Mouse (Mus musculus): Measurements from ENCODE around the gene Mlf2.

Gene Mlf2

GRCm38 (mm10) chr6:124911533-124912218 lies 19.5 kb upstream of the Mlf2 start, which contains the start of gene Lag3:
Gene Lag3 (minus strand): TSS chr6:124911705.
- DNase-seq (ENCODE audit: low spot score in 2 of 2): no peak

- DNase-seq (ENCODE audit: low spot score in 2 of 2): no peak
Observed at GRCm38 (mm10) chr6:124913214-124913613, 18.0 kb upstream of the Mlf2 start.

- no peak for DNase-seq (ENCODE audit: low spot score in 2 of 2)
Observed at GRCm38 (mm10) chr6:124913721-124914285, 17.4 kb upstream of the Mlf2 start.

GRCm38 (mm10) chr6:124914511-124914910 lies 16.7 kb upstream of the Mlf2 start:
- no peak for DNase-seq (ENCODE audit: low spot score in 2 of 2)

- peak in 1 of 2 experiments; percentile 36 for DNase-seq (ENCODE audit: low spot score in 2 of 2)
Observed at GRCm38 (mm10) chr6:124915160-124915941, 15.8 kb upstream of the Mlf2 start.

- DNase-seq (ENCODE audit: low spot score in 2 of 2): peak; percentile 57 to 73
Observed at GRCm38 (mm10) chr6:124915942-124916694, 15.1 kb upstream of the Mlf2 start.

GRCm38 (mm10) chr6:124916695-124917517 lies 14.3 kb upstream of the Mlf2 start:
- peak; percentile 72 to 87 for DNase-seq (ENCODE audit: low spot score in 2 of 2)

- DNase-seq (ENCODE audit: low spot score in 2 of 2): peak; percentile 92
Observed at GRCm38 (mm10) chr6:124917518-124918330, 13.5 kb upstream of the Mlf2 start.

GRCm38 (mm10) chr6:124918331-124918690 lies 12.9 kb upstream of the Mlf2 start:
- no peak for DNase-seq (ENCODE audit: low spot score in 2 of 2)

- no peak for DNase-seq (ENCODE audit: low spot score in 2 of 2)
Observed at GRCm38 (mm10) chr6:124918890-124919627, 12.1 kb upstream of the Mlf2 start.

- peak; percentile 90 to 94 for DNase-seq (ENCODE audit: low spot score in 2 of 2)
Observed at GRCm38 (mm10) chr6:124919695-124920317, 11.4 kb upstream of the Mlf2 start, which contains the start of gene Ptms. Gene Ptms (minus strand): TSS chr6:124920103.

GRCm38 (mm10) chr6:124920318-124921085 lies 10.7 kb upstream of the Mlf2 start:
- no peak for DNase-seq (ENCODE audit: low spot score in 2 of 2)

- no peak for DNase-seq (ENCODE audit: low spot score in 2 of 2)
Observed at GRCm38 (mm10) chr6:124921539-124921938, 9.6 kb upstream of the Mlf2 start.

- no peak for DNase-seq (ENCODE audit: low spot score in 2 of 2)
Observed at GRCm38 (mm10) chr6:124925173-124925793, 5.9 kb upstream of the Mlf2 start.

GRCm38 (mm10) chr6:124925941-124926340 lies 5.2 kb upstream of the Mlf2 start:
- DNase-seq (ENCODE audit: low spot score in 2 of 2): no peak

GRCm38 (mm10) chr6:124930231-124930630 lies 955 bp upstream of the Mlf2 start:
- DNase-seq (ENCODE audit: low spot score in 2 of 2): no peak

- DNase-seq (ENCODE audit: low spot score in 2 of 2): peak; percentile 62 to 63
Observed at GRCm38 (mm10) chr6:124931525-124932313, 533 bp downstream of the Mlf2 start.
